Mouse (Mus musculus) spleen, adult 18-20 months (tissue): ENCODE data around the gene Vmn2r3.
"Not testable (repeated sequence)": the region's sequence is repeated elsewhere in the genome, so short reads cannot be mapped to it uniquely, and the experiment has no call there.

Experiments used
- DNase-seq, 2 experiments: peaks; one replicate each; pipeline ENCODE4 v3.0.0; 2022; ENCODE audit warnings: mixed read lengths in 2 of 2

The Vmn2r3 gene

GRCm38 (mm10) chr3:64289609-64290008 is at the start of gene Vmn2r3:
Vmn2r3 (minus strand) TSS chr3:64289709.
- no peak for DNase-seq

GRCm38 (mm10) chr3:64332548-64332947 is 43.0 kb upstream of the Vmn2r3 start:
- DNase-seq, result no peak

GRCm38 (mm10) chr3:64321824-64322223 is 32.3 kb upstream of the Vmn2r3 start:
- no peak for DNase-seq

- no peak for DNase-seq
These were observed 17.3 kb upstream of the Vmn2r3 start for GRCm38 (mm10) chr3:64306799-64307198.

GRCm38 (mm10) chr3:64265762-64266112 is 23.8 kb downstream of the Vmn2r3 start:
- no peak for DNase-seq

GRCm38 (mm10) chr3:64265056-64265761 is 24.3 kb downstream of the Vmn2r3 start:
- DNase-seq, result not testable (repeated sequence)

- no peak for DNase-seq
These were observed 29.9 kb downstream of the Vmn2r3 start for GRCm38 (mm10) chr3:64259582-64259981.

GRCm38 (mm10) chr3:64251646-64252045 is 37.9 kb downstream of the Vmn2r3 start:
- DNase-seq, result no peak

GRCm38 (mm10) chr3:64250461-64250860 is 39.0 kb downstream of the Vmn2r3 start:
- not testable (repeated sequence) for DNase-seq

- DNase-seq, result not testable (repeated sequence)
These were observed 54.0 kb downstream of the Vmn2r3 start for GRCm38 (mm10) chr3:64235459-64235858.

- not testable (repeated sequence) for DNase-seq
These were observed 55.9 kb downstream of the Vmn2r3 start for GRCm38 (mm10) chr3:64233655-64234054.

- DNase-seq, result no peak
These were observed 62.3 kb downstream of the Vmn2r3 start for GRCm38 (mm10) chr3:64227243-64227642.
